Mouse (Mus musculus) MEL (cell line): ENCODE measurements around the gene Exoc6b. TPM values are rescaled to one million over a fixed set of nuclear protein-coding genes. Genes with fewer than 3 reads are reported as not detected.

Source experiments
- DNase-seq: peaks from one replicate; pipeline ENCODE4 v3.0.0; 2011; ENCODE audit warnings: low read depth, low spot score
- H3K27ac ChIP-seq: 2 replicates; pipeline ENCODE4 v1.5.1; 2012; ENCODE audit warnings: low read depth, mild to moderate bottlenecking, control low read depth, low read length, moderate library complexity; ENCODE audit not compliant: control insufficient read depth
- H3K27me3 ChIP-seq, 2 experiments: fragments of 150-350 bp in 1 of 2; sonication (generic) in 1 of 2; 2 replicates each; pipeline ENCODE4 v1.6.1; 2012; ENCODE audit warnings: low read length in 2 of 2, mild to moderate bottlenecking in 2 of 2, improper control_type of control experiment in 1 of 2, moderate library complexity in 1 of 2; ENCODE audit not compliant: insufficient read depth in 2 of 2, control insufficient read depth in 1 of 2
- H3K36me3 ChIP-seq, 2 experiments: 2 replicates each; pipeline ENCODE4 v1.6.1; 2012 to 2014; ENCODE audit warnings: low read length in 2 of 2, improper control_type of control experiment in 1 of 2, inconsistent platforms in 1 of 2, mild to moderate bottlenecking in 1 of 2; ENCODE audit not compliant: insufficient read depth in 2 of 2, control insufficient read depth in 1 of 2
- H3K4me1 ChIP-seq, 2 experiments: fragments of 150-350 bp in 1 of 2; sonication (generic) in 1 of 2; 2 replicates each; pipeline ENCODE4 v1.6.1; 2012; ENCODE audit warnings: low read length in 2 of 2, improper control_type of control experiment in 1 of 2, mild to moderate bottlenecking in 1 of 2; ENCODE audit not compliant: insufficient read depth in 2 of 2, control insufficient read depth in 1 of 2
- H3K4me3 ChIP-seq, 2 experiments: fragments of 150-350 bp in 1 of 2; sonication (generic) in 1 of 2; 2 replicates each; pipeline ENCODE4 v1.5.1; 2012; ENCODE audit warnings: low read depth in 2 of 2, low read length in 2 of 2, mild to moderate bottlenecking in 2 of 2, moderate library complexity in 2 of 2, control low read depth in 1 of 2, improper control_type of control experiment in 1 of 2; ENCODE audit not compliant: control insufficient read depth in 1 of 2, insufficient read depth in 1 of 2
- H3K79me2 ChIP-seq: 2 replicates; pipeline ENCODE4 v1.6.1; 2012; ENCODE audit warnings: mild to moderate bottlenecking, low read length, moderate library complexity; ENCODE audit not compliant: control insufficient read depth, poor library complexity, insufficient read depth
- H3K9ac ChIP-seq: 2 replicates; pipeline ENCODE4 v1.6.1; 2012; ENCODE audit warnings: low read depth, mild to moderate bottlenecking, control low read depth, low read length, moderate library complexity; ENCODE audit not compliant: control insufficient read depth, poor library complexity, severe bottlenecking
- H3K9me3 ChIP-seq: fragments of 150-350 bp; sonication (generic); replicated peaks from 2 replicates; pipeline ENCODE4 v1.6.1; 2012; ENCODE audit warnings: mild to moderate bottlenecking, low read length, improper control_type of control experiment, moderate library complexity; ENCODE audit not compliant: insufficient read depth
- CHD1 ChIP-seq: IDR thresholded peaks from 2 replicates; pipeline ENCODE4 v1.6.1; 2012; ENCODE audit warnings: low read depth, mild to moderate bottlenecking, inconsistent platforms, low read length, improper control_type of control experiment
- E2F4 ChIP-seq: IDR thresholded peaks from 2 replicates; pipeline ENCODE4 v1.6.1; 2011; ENCODE audit warnings: low read depth, low read length, improper control_type of control experiment, borderline replicate concordance
- ETS1 ChIP-seq: IDR thresholded peaks from 2 replicates; pipeline ENCODE4 v1.6.1; 2012; ENCODE audit warnings: low read depth, mild to moderate bottlenecking, inconsistent platforms, low read length, improper control_type of control experiment, moderate library complexity
- KAT2A ChIP-seq: conservative IDR thresholded peaks from 2 replicates; pipeline ENCODE4 v1.6.1; 2012; ENCODE audit warnings: low read depth, low read length, improper control_type of control experiment, inconsistent platforms
- MEF2A ChIP-seq: IDR thresholded peaks from 2 replicates; pipeline ENCODE4 v1.6.1; 2014; ENCODE audit warnings: low read depth, mild to moderate bottlenecking, inconsistent platforms, low read length, improper control_type of control experiment; ENCODE audit not compliant: poor library complexity, insufficient replicate concordance, severe bottlenecking; ENCODE audit errors: extremely low read depth
- NELFE ChIP-seq: IDR thresholded peaks from 2 replicates; pipeline ENCODE4 v1.6.1; 2011; ENCODE audit warnings: low read depth, low read length, improper control_type of control experiment
- NRF1 ChIP-seq: IDR thresholded peaks from 2 replicates; pipeline ENCODE4 v1.6.1; 2014; ENCODE audit warnings: low read depth, mild to moderate bottlenecking, inconsistent platforms, low read length, improper control_type of control experiment, moderate library complexity; ENCODE audit not compliant: poor library complexity, insufficient read depth, severe bottlenecking
- SIN3A ChIP-seq: IDR thresholded peaks from 2 replicates; pipeline ENCODE4 v1.6.1; 2012; ENCODE audit warnings: low read length, improper control_type of control experiment, inconsistent platforms
- TBP ChIP-seq: IDR thresholded peaks from 2 replicates; pipeline ENCODE4 v1.8.0; 2011; ENCODE audit warnings: low read depth, low read length, improper control_type of control experiment
- TCF12 ChIP-seq: IDR thresholded peaks from 2 replicates; pipeline ENCODE4 v1.6.1; 2014; ENCODE audit warnings: low read depth, mild to moderate bottlenecking, inconsistent platforms, low read length, improper control_type of control experiment, moderate library complexity
- USF1 ChIP-seq: IDR thresholded peaks from 2 replicates; pipeline ENCODE4 v1.6.1; 2014; ENCODE audit warnings: low read depth, mild to moderate bottlenecking, inconsistent platforms, low read length, improper control_type of control experiment, moderate library complexity
- USF2 ChIP-seq, 2 experiments: IDR thresholded peaks; 2 replicates each; pipeline ENCODE4 v1.6.1; 2011 to 2012; ENCODE audit warnings: improper control_type of control experiment in 2 of 2, low read length in 2 of 2, borderline replicate concordance in 1 of 2, inconsistent platforms in 1 of 2, low read depth in 1 of 2, mild to moderate bottlenecking in 1 of 2; ENCODE audit not compliant: insufficient read depth in 1 of 2
- polyA plus RNA-seq, 2 experiments: library from polyadenylated mRNA; stranded (reverse) in 1 of 2; unstranded in 1 of 2; fragments of >175 nt in 1 of 2; fragments of >200 nt in 1 of 2; gene quantifications; 2 replicates each; pipeline versions ENCODE4 v1.2.1 to v1.2.4; 2012; ENCODE audit warnings: low replicate concordance in 2 of 2, low read depth in 1 of 2; ENCODE audit not compliant: insufficient read length in 2 of 2, insufficient read depth in 1 of 2, missing spikeins in 1 of 2
- total RNA-seq: library from RNA; depleted of rRNA; stranded (reverse); fragments of 300-350 nt; gene quantifications from 2 replicates; pipeline ENCODE4 v1.2.3, GENCODE M21; 2012

Exoc6b gene
- total and polyA plus RNA-seq, 3 experiments: 3.4 to 6.5 TPM; not detected in 1

GRCm38 (mm10) chr6:84593693-84594092, 475.6 kb downstream of the Exoc6b start, which contains the start of gene Cyp26b1:
Cyp26b1 (minus strand) TSS chr6:84593908.
- DNase-seq: no peak
- no peak within 1 kb of the TSS for H3K9ac ChIP-seq
- TF ChIP-seq E2F4 (no peak), CHD1 (no peak), KAT2A (no peak), NRF1 (no peak), TBP (no peak), USF1 (no peak), USF2 (IDR thresholded peaks at IDR 0.05; ENCODE audit: borderline replicate concordance in 1 of 2, insufficient read depth in 1 of 2, low read depth in 1 of 2, low read length in 2 of 2) (no peak), MEF2A (no peak), ETS1 (no peak), NELFE (no peak), TCF12 (no peak)
- TF ChIP-seq, all 39 proteins: peak for 0
- Histone ChIP-seq H3K4me1 (no peaks in the 10 kb centered on the region), H3K9me3 (no peaks in the 10 kb centered on the region), H3K36me3 (no peaks in the 10 kb centered on the region), H3K27me3 (no peaks in the 10 kb centered on the region), H3K79me2 (no peaks in the 10 kb centered on the region), H3K27ac (no peak within 1 kb of the TSS), H3K4me3 (no peak within 1 kb of the TSS)

GRCm38 (mm10) chr6:84590961-84591745, 478.2 kb downstream of the Exoc6b start:
- H3K4me1 ChIP-seq: no peaks in the 10 kb centered on the region
- no peak overlapping the region for H3K9ac ChIP-seq
- no peak overlapping the region for H3K27ac ChIP-seq
- H3K4me3 ChIP-seq: no peak overlapping the region
- no peaks in the 10 kb centered on the region for H3K9me3 ChIP-seq
- H3K27me3 ChIP-seq: no peaks in the 10 kb centered on the region
- no peaks in the 10 kb centered on the region for H3K79me2 ChIP-seq
- H3K36me3 ChIP-seq: no peaks in the 10 kb centered on the region
- TF ChIP-seq SIN3A: no peak
- DNase-seq: no peak
